Mouse (Mus musculus): ENCODE data around the gene Susd5. TPM values are rescaled to one million over a fixed set of nuclear protein-coding genes. Genes with fewer than 3 reads are reported as not detected.
"Not testable (repeated sequence)": the region's sequence is repeated elsewhere in the genome, so short reads cannot be mapped to it uniquely, and the experiment has no call there.

Gene Susd5
- total and polyA plus RNA-seq, 3 experiments: 1.5 to 2.2 (median 1.5) TPM

DNA sequence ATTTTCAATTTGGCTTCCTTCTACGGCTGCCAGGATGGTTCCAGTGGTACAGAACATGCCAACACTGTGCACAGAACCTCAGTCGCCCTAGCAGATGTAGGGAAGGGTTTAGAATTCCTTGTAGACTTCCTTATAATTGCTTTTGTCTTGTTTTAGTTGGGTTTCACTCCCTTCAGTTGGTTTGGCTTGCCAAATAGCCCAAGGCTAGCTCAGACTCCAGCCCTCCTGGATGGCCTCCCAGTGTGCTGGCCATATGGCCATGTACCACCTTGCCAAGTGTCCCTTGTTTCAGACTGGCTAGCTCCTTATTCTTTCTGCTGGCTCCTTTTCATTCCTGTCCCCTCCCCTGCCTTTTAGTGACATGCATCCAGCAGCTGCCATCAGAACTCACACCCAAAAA, 53.3 kb downstream of the Susd5 start:
- Histone ChIP-seq H3K4me3 (no peak overlapping the region), H3K9ac (ENCODE audit: low read depth, low read length) (no peak overlapping the region), H3K79me2 (replicated peaks; ENCODE audit: control insufficient read depth, insufficient read depth, low read length) (no peaks in the 10 kb centered on the region), H3K27ac (no peak overlapping the region), H3K27me3 (ENCODE audit: control insufficient read depth, insufficient read depth, low read length) (no peaks in the 10 kb centered on the region), H3K4me1 (ENCODE audit: control insufficient read depth, insufficient read depth, low read length) (no peaks in the 10 kb centered on the region), H3K36me3 (ENCODE audit: control insufficient read depth, insufficient read depth, low read length) (no peaks in the 10 kb centered on the region)
- DNase-seq: no peak
- no peak for TF ChIP-seq CTCF (IDR thresholded peaks at IDR 0.05)
- no peak for TF ChIP-seq POLR2A (IDR thresholded peaks at IDR 0.05; ENCODE audit: insufficient read depth, low read depth, low read length)
- TF ChIP-seq EP300 (IDR thresholded peaks at IDR 0.05; ENCODE audit: insufficient read depth, low read depth, low read length): no peak
- intact Hi-C loops (cut with DNase I): no loop called here
- 67% methylated on average over 2 of the region's 2 CpGs for WGBS

GRCm38 (mm10) chr9:114111161-114111560, 54.2 kb downstream of the Susd5 start:
- Histone ChIP-seq H3K4me1 (ENCODE audit: control insufficient read depth, insufficient read depth, low read length) (no peaks in the 10 kb centered on the region), H3K9ac (ENCODE audit: low read depth, low read length) (no peak overlapping the region), H3K27me3 (ENCODE audit: control insufficient read depth, insufficient read depth, low read length) (no peaks in the 10 kb centered on the region), H3K4me3 (no peak overlapping the region), H3K79me2 (replicated peaks; ENCODE audit: control insufficient read depth, insufficient read depth, low read length) (no peaks in the 10 kb centered on the region), H3K27ac (no peak overlapping the region), H3K36me3 (ENCODE audit: control insufficient read depth, insufficient read depth, low read length) (no peaks in the 10 kb centered on the region)
- intact Hi-C loops (cut with DNase I): no loop called here
- WGBS: 85% methylated on average over 8 of the region's 8 CpGs
- TF ChIP-seq EP300 (IDR thresholded peaks at IDR 0.05; ENCODE audit: insufficient read depth, low read depth, low read length): no peak
- TF ChIP-seq POLR2A (IDR thresholded peaks at IDR 0.05; ENCODE audit: insufficient read depth, low read depth, low read length): no peak
- no peak for TF ChIP-seq CTCF (IDR thresholded peaks at IDR 0.05)
- no peak for DNase-seq

DNA sequence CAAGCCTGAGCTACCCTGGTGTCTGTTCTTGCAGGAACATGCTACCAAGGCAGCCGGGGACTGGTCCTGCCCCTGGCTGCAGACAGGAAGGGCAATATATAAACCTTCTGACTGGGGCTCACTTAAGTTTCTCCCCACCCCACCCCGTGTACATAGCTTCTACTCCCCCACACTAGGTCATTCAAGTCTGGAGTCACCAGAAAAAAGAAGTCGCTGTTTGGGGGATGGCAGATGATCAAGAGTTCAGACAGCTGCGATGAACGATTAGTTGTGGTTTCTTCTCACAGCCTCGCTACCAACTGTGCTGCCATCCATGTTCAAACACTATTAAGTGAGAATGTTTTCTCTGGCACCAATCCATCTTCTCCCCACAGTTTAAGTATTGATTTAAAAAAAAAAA, 55.3 kb downstream of the Susd5 start:
- TF ChIP-seq EP300 (IDR thresholded peaks at IDR 0.05; ENCODE audit: insufficient read depth, low read depth, low read length) (no peak), POLR2A (IDR thresholded peaks at IDR 0.05; ENCODE audit: insufficient read depth, low read depth, low read length) (no peak), CTCF (IDR thresholded peaks at IDR 0.05) (no peak)
- intact Hi-C loops (cut with DNase I): no loop called here

DNA sequence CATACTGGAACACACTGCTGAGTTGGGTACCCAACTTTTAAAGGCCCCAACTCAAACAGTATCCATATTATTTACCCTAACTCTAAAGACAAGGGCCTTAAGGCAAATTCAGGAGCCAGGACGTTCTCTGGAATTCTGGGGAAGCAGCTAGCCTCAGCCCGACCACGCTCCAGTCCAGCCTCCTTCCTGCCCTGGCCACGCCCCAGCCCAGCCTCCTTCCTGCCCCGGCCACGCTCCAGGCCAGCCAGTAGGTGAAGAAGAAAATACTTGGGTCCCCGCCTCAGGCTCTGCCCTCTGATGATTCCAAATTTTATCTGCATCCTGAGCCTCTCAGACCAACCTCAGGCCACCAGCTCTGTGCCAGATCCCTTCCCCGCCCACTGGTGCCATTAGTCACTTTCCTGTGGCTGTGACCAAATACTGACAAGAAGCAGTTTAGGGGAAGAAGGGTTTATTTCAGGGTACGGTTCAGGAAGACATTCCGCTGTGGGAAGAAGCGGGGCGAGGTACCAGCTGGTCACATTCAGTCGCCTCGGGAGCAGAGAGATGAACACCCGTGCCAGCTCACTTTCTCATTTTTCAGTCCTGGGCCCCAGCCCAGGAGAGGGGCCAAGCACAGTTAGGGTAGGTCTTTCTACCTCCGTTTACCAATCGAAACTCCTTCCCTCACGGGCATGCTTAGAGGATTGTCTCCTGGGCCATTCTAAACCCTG, 57.1 kb downstream of the Susd5 start:
- no peaks in the 10 kb centered on the region for H3K36me3 ChIP-seq (ENCODE audit: control insufficient read depth, insufficient read depth, low read length)
- no peak for DNase-seq
- no peak overlapping the region for H3K27ac ChIP-seq
- no peaks in the 10 kb centered on the region for H3K4me1 ChIP-seq (ENCODE audit: control insufficient read depth, insufficient read depth, low read length)
- no peaks in the 10 kb centered on the region for H3K79me2 ChIP-seq (replicated peaks; ENCODE audit: control insufficient read depth, insufficient read depth, low read length)
- no peak overlapping the region for H3K9ac ChIP-seq (ENCODE audit: low read depth, low read length)
- no peak overlapping the region for H3K4me3 ChIP-seq
- TF ChIP-seq EP300 (IDR thresholded peaks at IDR 0.05; ENCODE audit: insufficient read depth, low read depth, low read length) (no peak), CTCF (IDR thresholded peaks at IDR 0.05) (no peak), POLR2A (IDR thresholded peaks at IDR 0.05; ENCODE audit: insufficient read depth, low read depth, low read length) (no peak)
- H3K27me3 ChIP-seq (ENCODE audit: control insufficient read depth, insufficient read depth, low read length): no peaks in the 10 kb centered on the region
- WGBS: 67% methylated on average over 18 of the region's 18 CpGs
- intact Hi-C loops (cut with DNase I): no loop called here

More for the DNA sequence above, 55.3 kb downstream of the Susd5 start:
- no peak overlapping the region for H3K4me3 ChIP-seq
- no peak for DNase-seq
- no peaks in the 10 kb centered on the region for H3K4me1 ChIP-seq (ENCODE audit: control insufficient read depth, insufficient read depth, low read length)
- H3K36me3 ChIP-seq (ENCODE audit: control insufficient read depth, insufficient read depth, low read length): no peaks in the 10 kb centered on the region
- 54% methylated on average over 6 of the region's 6 CpGs for WGBS
- H3K9ac ChIP-seq (ENCODE audit: low read depth, low read length): no peak overlapping the region
- no peaks in the 10 kb centered on the region for H3K79me2 ChIP-seq (replicated peaks; ENCODE audit: control insufficient read depth, insufficient read depth, low read length)
- no peaks in the 10 kb centered on the region for H3K27me3 ChIP-seq (ENCODE audit: control insufficient read depth, insufficient read depth, low read length)
- no peak overlapping the region for H3K27ac ChIP-seq

GRCm38 (mm10) chr9:114116672-114117071, 59.7 kb downstream of the Susd5 start:
- DNase-seq: peak; percentile 37 to 67
- H3K9ac ChIP-seq (ENCODE audit: low read depth, low read length): not testable (repeated sequence)

DNA sequence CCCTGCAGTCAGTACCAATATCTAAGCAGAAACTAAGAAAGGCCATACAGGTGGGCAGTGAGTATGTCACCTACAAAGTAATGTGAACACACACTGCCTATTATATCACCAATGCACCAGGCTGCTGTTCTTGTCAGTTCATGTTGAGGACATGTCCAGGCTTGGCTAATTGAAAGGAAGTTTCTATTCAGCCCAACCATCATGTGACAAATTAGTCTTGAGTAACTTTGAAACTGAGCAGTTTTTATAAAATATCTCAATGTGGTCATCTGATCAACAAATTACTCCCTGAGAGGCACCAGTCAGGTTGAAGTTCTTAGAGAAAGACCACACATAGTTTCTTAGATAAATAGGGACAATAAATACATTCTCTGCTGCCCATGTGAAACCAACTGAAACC, 65.9 kb downstream of the Susd5 start:
- H3K4me3 ChIP-seq; DNase-seq; H3K9ac ChIP-seq (ENCODE audit: low read depth, low read length); H3K27ac ChIP-seq; H3K36me3 ChIP-seq (ENCODE audit: control insufficient read depth, insufficient read depth, low read length); H3K4me1 ChIP-seq (ENCODE audit: control insufficient read depth, insufficient read depth, low read length); H3K79me2 ChIP-seq (replicated peaks; ENCODE audit: control insufficient read depth, insufficient read depth, low read length); H3K27me3 ChIP-seq (ENCODE audit: control insufficient read depth, insufficient read depth, low read length): not testable (repeated sequence)
- intact Hi-C loops (cut with DNase I): loop anchor here (10.0 kb wide), 1 partner anchor 182 kb away; no protein-coding TSS in a partner anchor

More at GRCm38 (mm10) chr9:114116672-114117071, 59.7 kb downstream of the Susd5 start:
- intact Hi-C loops (cut with DNase I): loop anchor here (1.0 to 5.0 kb wide), 2 partner anchors 125 to 374 kb away; partner anchors contain the start of gene Clasp2
- not testable (repeated sequence) for H3K4me3 ChIP-seq; H3K27me3 ChIP-seq (ENCODE audit: control insufficient read depth, insufficient read depth, low read length); H3K4me1 ChIP-seq (ENCODE audit: control insufficient read depth, insufficient read depth, low read length); H3K36me3 ChIP-seq (ENCODE audit: control insufficient read depth, insufficient read depth, low read length); H3K79me2 ChIP-seq (replicated peaks; ENCODE audit: control insufficient read depth, insufficient read depth, low read length); H3K27ac ChIP-seq
- 8% methylated on average over 5 of the region's 5 CpGs for WGBS
- peak; percentile 84 for TF ChIP-seq CTCF (IDR thresholded peaks at IDR 0.05)

- H3K27me3 ChIP-seq (ENCODE audit: control insufficient read depth, insufficient read depth, low read length); DNase-seq; H3K36me3 ChIP-seq (ENCODE audit: control insufficient read depth, insufficient read depth, low read length); H3K9ac ChIP-seq (ENCODE audit: low read depth, low read length); H3K79me2 ChIP-seq (replicated peaks; ENCODE audit: control insufficient read depth, insufficient read depth, low read length); H3K4me1 ChIP-seq (ENCODE audit: control insufficient read depth, insufficient read depth, low read length); H3K4me3 ChIP-seq; H3K27ac ChIP-seq: not testable (repeated sequence)
- intact Hi-C loops (cut with DNase I): loop anchor here (10.0 kb wide), 1 partner anchor 175 kb away; no protein-coding TSS in a partner anchor
- 82% methylated on average over 1 of the region's 1 CpGs for WGBS
These were observed 72.4 kb downstream of the Susd5 start for GRCm38 (mm10) chr9:114129273-114129835.

All from heart, adult 2 months (tissue).